Mouse (Mus musculus) testis, adult 2 months (tissue): ENCODE measurements around the gene Slc31a1.

ENCODE experiments used
- CTCF ChIP-seq: fragments of 200-500 bp; IDR thresholded peaks from 2 replicates; pipeline ENCODE4 v1.5.1; 2012; ENCODE audit warnings: low read depth, mild to moderate bottlenecking, inconsistent platforms, low read length, moderate library complexity; ENCODE audit not compliant: control insufficient read depth, insufficient read depth, insufficient replicate concordance
- POLR2A ChIP-seq: fragments of 200-500 bp; IDR thresholded peaks from 2 replicates; pipeline ENCODE4 v1.6.1; 2012; ENCODE audit warnings: low read depth, mild to moderate bottlenecking, inconsistent platforms, low read length, moderate library complexity; ENCODE audit not compliant: control insufficient read depth

GRCm38 (mm10) chr4:62395806-62396205 is 35.3 kb downstream of the Slc31a1 start:
- TF ChIP-seq CTCF (no peak), POLR2A (no peak)
